Mouse (Mus musculus) olfactory bulb, adult 2 months (tissue): ENCODE results near the gene Tmem163.

ENCODE experiments used
- CTCF ChIP-seq: fragments of 200-500 bp; IDR thresholded peaks from 2 replicates; pipeline ENCODE4 v1.5.1; 2012; ENCODE audit warnings: low read depth, mild to moderate bottlenecking, low read length, moderate library complexity; ENCODE audit not compliant: insufficient read depth
- POLR2A ChIP-seq: fragments of 200-500 bp; IDR thresholded peaks from 2 replicates; pipeline ENCODE4 v1.6.1; 2012; ENCODE audit warnings: mild to moderate bottlenecking, low read depth, low read length, moderate library complexity; ENCODE audit not compliant: insufficient read depth

DNA sequence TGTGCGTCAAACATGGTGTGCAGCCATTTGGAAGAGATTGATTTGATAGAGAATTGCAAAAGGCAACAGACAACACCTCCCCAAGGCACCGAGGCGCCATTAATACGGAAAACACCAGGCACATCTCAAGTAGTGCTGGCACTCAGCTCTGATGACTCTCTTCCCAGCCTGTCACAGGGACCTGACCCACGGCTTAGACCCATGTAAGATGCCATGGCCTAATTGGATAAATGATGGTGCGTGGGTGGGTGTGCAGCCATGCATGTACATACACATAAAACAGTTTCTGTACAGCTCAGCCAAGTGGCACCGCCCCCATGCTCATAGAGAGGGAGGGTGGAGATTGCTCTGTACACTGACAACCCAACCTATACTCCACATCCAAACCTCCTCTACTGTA lies 102.3 kb downstream of the Tmem163 start:
- TF ChIP-seq POLR2A: no peak
- TF ChIP-seq CTCF: no peak
